Mouse (Mus musculus) liver, embryonic 14.5 days (tissue): Measurements from ENCODE around the gene Ppp5c.

ENCODE experiments used
- CTCF ChIP-seq: IDR thresholded peaks from 2 replicates; pipeline ENCODE4 v1.5.1; 2016; ENCODE audit warnings: antibody characterized with exemption, low read depth, control low read depth
- EP300 ChIP-seq: IDR thresholded peaks from 2 replicates; pipeline ENCODE4 v1.6.1; 2016; ENCODE audit warnings: antibody characterized with exemption, low read depth

- TF ChIP-seq CTCF (no peak), EP300 (no peak)
Observed at GRCm38 (mm10) chr7:17025896-17026622, 1.7 kb downstream of the Ppp5c start.
